Mouse (Mus musculus) v-Abl transformed pro-B cells (cell line): ENCODE results near the gene Gja5.

Source experiments
- in situ Hi-C, 2 experiments: fragments of 400-800 bp; cut with MboI; formaldehyde crosslinking; loops; one replicate each; pipeline ENCODE4 v1.15.1; 2025; ENCODE audit not compliant: unreplicated experiment in 2 of 2

The Gja5 gene

GRCm38 (mm10) chr3:96924631-96925030 is 20.1 kb downstream of the Gja5 start:
- in situ Hi-C loops: loop anchor here in 1 of 2 experiments (25.0 kb wide), 1 partner anchor 963 kb away; the partner anchor contains the start of gene Pde4dip

- in situ Hi-C loops: loop anchor here in 1 of 2 experiments (25.0 kb wide), 1 partner anchor 961 kb away; the partner anchor contains the start of gene Pde4dip
Measured at GRCm38 (mm10) chr3:96925920-96926319, 21.4 kb downstream of the Gja5 start, which contains the start of gene Gja8. TSS of gene Gja8 (minus strand) at chr3:96926020.

- in situ Hi-C loops: loop anchor here (10.0 to 25.0 kb wide), 2 partner anchors 154 to 956 kb away; partner anchors contain the start of gene Pde4dip (in 1 of the 2)
Measured at GRCm38 (mm10) chr3:96931261-96931681, 26.8 kb downstream of the Gja5 start.

GRCm38 (mm10) chr3:96936241-96936640 is 31.7 kb downstream of the Gja5 start:
- in situ Hi-C loops: loop anchor here (5.0 to 25.0 kb wide), 6 partner anchors 149 to 951 kb away; partner anchors contain the start of gene Pde4dip (in 1 of the 2)

GRCm38 (mm10) chr3:96937606-96938005 is 33.1 kb downstream of the Gja5 start:
- in situ Hi-C loops: loop anchor here (5.0 to 25.0 kb wide), 6 partner anchors 147 to 950 kb away; partner anchors contain the start of gene Pde4dip (in 1 of the 2)

GRCm38 (mm10) chr3:96938738-96939137 is 34.2 kb downstream of the Gja5 start:
- in situ Hi-C loops: loop anchor here (5.0 to 25.0 kb wide), 6 partner anchors 146 to 949 kb away; partner anchors contain the start of gene Pde4dip (in 1 of the 2)

GRCm38 (mm10) chr3:96942706-96943105 is 38.2 kb downstream of the Gja5 start:
- in situ Hi-C loops: loop anchor here in 1 of 2 experiments (5.0 to 25.0 kb wide), 2 partner anchors 135 to 945 kb away; partner anchors contain the start of gene Pde4dip

GRCm38 (mm10) chr3:96953489-96954233 is 49.2 kb downstream of the Gja5 start:
- in situ Hi-C loops: no loop called here

- in situ Hi-C loops: no loop called here
Measured at GRCm38 (mm10) chr3:96960597-96960996, 56.1 kb downstream of the Gja5 start.

GRCm38 (mm10) chr3:96963088-96964034 is 58.9 kb downstream of the Gja5 start:
- in situ Hi-C loops: no loop called here

GRCm38 (mm10) chr3:96970986-96971385 is 66.5 kb downstream of the Gja5 start:
- in situ Hi-C loops: no loop called here

- in situ Hi-C loops: no loop called here
Measured at GRCm38 (mm10) chr3:96974467-96974866, 70.0 kb downstream of the Gja5 start.

GRCm38 (mm10) chr3:96975628-96976027 is 71.1 kb downstream of the Gja5 start:
- in situ Hi-C loops: no loop called here

GRCm38 (mm10) chr3:96977507-96977906 is 73.0 kb downstream of the Gja5 start:
- in situ Hi-C loops: no loop called here

- in situ Hi-C loops: no loop called here
Measured at GRCm38 (mm10) chr3:96978469-96978868, 74.0 kb downstream of the Gja5 start.

GRCm38 (mm10) chr3:96979020-96979419 is 74.5 kb downstream of the Gja5 start:
- in situ Hi-C loops: no loop called here

- in situ Hi-C loops: no loop called here
Measured at GRCm38 (mm10) chr3:96981833-96982232, 77.3 kb downstream of the Gja5 start.

- in situ Hi-C loops: no loop called here
Measured at GRCm38 (mm10) chr3:96982666-96983065, 78.2 kb downstream of the Gja5 start.

- in situ Hi-C loops: no loop called here
Measured at GRCm38 (mm10) chr3:96992526-96992925, 88.0 kb downstream of the Gja5 start.

GRCm38 (mm10) chr3:96997770-96998169 is 93.3 kb downstream of the Gja5 start:
- in situ Hi-C loops: no loop called here

- in situ Hi-C loops: no loop called here
Measured at GRCm38 (mm10) chr3:97003111-97003510, 98.6 kb downstream of the Gja5 start.
